Mouse (Mus musculus) heart, embryonic 11.5 days (tissue): ENCODE results near the gene Hmcn1. TPM values are rescaled to one million over a fixed set of nuclear protein-coding genes. Genes with fewer than 3 reads are reported as not detected.
A peak's percentile ranks its signal among the peaks of the same experiment; 100 is the strongest.

Experiments
- ATAC-seq: fragments of 200-750 bp; cut with Nextera tagmentation; replicated peaks from 2 replicates; pipeline ENCODE4 v1.8.0; 2017; ENCODE audit warnings: moderate library complexity; ENCODE audit not compliant: insufficient number of reproducible peaks, low FRiP score, low TSS enrichment
- H3K27ac ChIP-seq: fragments of 300-500 bp; sonication (generic); 2 replicates; pipeline ENCODE4 v1.5.1; 2014; ENCODE audit warnings: mild to moderate bottlenecking, low read depth, low read length
- H3K27me3 ChIP-seq: fragments of 300-500 bp; sonication (generic); 2 replicates; pipeline ENCODE4 v1.6.1; 2014; ENCODE audit warnings: mild to moderate bottlenecking, low read length, mixed read lengths; ENCODE audit not compliant: control insufficient read depth, insufficient read depth
- H3K36me3 ChIP-seq: fragments of 300-500 bp; sonication (generic); 2 replicates; pipeline ENCODE4 v1.6.1; 2014; ENCODE audit warnings: mild to moderate bottlenecking, low read length, moderate library complexity, mixed read lengths; ENCODE audit not compliant: control insufficient read depth, insufficient read depth
- H3K4me1 ChIP-seq: fragments of 300-500 bp; sonication (generic); 2 replicates; pipeline ENCODE4 v1.6.1; 2014; ENCODE audit warnings: low read length; ENCODE audit not compliant: control insufficient read depth, insufficient read depth
- H3K4me2 ChIP-seq: fragments of 300-500 bp; sonication (generic); 2 replicates; pipeline ENCODE4 v1.6.1; 2014; ENCODE audit warnings: mild to moderate bottlenecking, moderate library complexity
- H3K4me3 ChIP-seq: fragments of 300-500 bp; sonication (generic); 2 replicates; pipeline ENCODE4 v1.5.1; 2014; ENCODE audit warnings: low read depth, low read length
- H3K9ac ChIP-seq: fragments of 300-500 bp; sonication (generic); 2 replicates; pipeline ENCODE4 v1.6.1; 2014; ENCODE audit warnings: mild to moderate bottlenecking, low read depth, low read length, moderate library complexity
- H3K9me3 ChIP-seq: fragments of 300-500 bp; sonication (generic); replicated peaks from 2 replicates; pipeline ENCODE4 v1.6.1; 2016; ENCODE audit warnings: low read length; ENCODE audit not compliant: control insufficient read depth
- WGBS: fragments of 180-500 bp; shearing (Covaris S2); extraction: QIAGEN DNeasy Blood & Tissue Kit; methylation state at CpG from one replicate; pipeline ENCODE4 v1.1.7; 2014; ENCODE audit not compliant: insufficient replicate concordance; 5-methylcytosine and 5-hydroxymethylcytosine counted together
- polyA plus RNA-seq: library from polyadenylated mRNA; unstranded; fragments of >200 nt; fragmentation: Nextera tagmentation; extraction: Ambion mirVana; gene quantifications from 2 replicates; pipeline ENCODE4 v1.2.1, GENCODE M21; 2014

The Hmcn1 gene
- 18.0 and 24.8 TPM in 2 replicates for polyA plus RNA-seq

DNA sequence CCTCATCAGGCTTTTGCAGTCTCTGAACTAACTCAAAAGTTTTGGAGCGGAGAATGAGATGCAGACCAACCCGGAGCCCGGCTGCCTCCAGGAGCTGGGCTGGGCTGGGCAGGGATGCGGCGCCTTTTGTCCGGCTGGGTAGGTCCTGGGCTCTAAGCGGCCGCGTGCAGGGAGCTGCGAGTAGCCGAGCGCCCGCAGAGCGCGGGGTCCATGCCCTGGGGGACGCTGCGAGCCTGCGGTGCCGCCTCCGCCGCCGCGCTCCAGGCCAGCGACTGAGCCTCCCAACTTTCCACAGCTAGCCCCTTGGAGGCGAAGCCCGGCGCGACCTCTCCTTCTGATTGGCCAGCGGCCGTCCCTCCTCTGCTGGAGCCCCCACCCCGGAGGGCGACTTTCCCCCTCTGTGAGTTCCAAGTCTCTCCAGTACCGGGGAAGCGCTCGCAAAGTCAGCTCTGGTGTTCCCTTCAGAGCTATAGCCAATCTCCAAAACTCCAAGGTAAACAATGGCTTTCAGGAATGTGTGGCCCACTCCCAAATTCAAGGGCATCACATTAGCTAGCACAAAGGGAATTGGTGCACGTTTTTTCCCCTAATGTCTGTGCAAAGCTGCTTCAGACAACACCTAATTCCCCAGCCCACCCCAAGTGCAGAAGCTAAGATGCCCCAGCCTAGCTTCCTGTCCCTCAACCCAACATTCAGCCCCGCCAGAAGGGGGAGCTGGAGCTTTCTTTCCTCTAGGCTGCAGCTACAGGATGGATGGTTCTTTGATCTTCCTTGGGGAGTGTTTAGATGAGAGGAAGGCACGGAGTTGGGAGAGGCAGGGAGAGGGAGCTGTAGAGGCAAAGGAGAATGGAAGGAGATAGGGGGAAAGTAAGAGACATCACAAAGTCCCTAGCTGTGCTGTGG, at the start of gene Hmcn1:
Gene Hmcn1 (minus strand): TSS at position 274 of the 903 bp plus-strand sequence.
- WGBS, result under 1% methylated on average over 38 of the region's 38 CpGs
- Histone ChIP-seq H3K36me3 (no peaks in the 10 kb centered on the region; the same call in 1 of the 2 replicates), H3K4me3 (peak within 1 kb of the TSS; percentile 65), H3K9ac (peak within 1 kb of the TSS; percentile 76), H3K27ac (peak within 1 kb of the TSS; percentile 81), H3K27me3 (no peaks in the 10 kb centered on the region), H3K4me1 (peaks cover 6% of the 10 kb centered on the region; the same call in 1 of the 2 replicates), H3K9me3 (no peaks in the 10 kb centered on the region), H3K4me2 (peak within 1 kb of the TSS; percentile 79)
- peak; percentile 86 for ATAC-seq

DNA sequence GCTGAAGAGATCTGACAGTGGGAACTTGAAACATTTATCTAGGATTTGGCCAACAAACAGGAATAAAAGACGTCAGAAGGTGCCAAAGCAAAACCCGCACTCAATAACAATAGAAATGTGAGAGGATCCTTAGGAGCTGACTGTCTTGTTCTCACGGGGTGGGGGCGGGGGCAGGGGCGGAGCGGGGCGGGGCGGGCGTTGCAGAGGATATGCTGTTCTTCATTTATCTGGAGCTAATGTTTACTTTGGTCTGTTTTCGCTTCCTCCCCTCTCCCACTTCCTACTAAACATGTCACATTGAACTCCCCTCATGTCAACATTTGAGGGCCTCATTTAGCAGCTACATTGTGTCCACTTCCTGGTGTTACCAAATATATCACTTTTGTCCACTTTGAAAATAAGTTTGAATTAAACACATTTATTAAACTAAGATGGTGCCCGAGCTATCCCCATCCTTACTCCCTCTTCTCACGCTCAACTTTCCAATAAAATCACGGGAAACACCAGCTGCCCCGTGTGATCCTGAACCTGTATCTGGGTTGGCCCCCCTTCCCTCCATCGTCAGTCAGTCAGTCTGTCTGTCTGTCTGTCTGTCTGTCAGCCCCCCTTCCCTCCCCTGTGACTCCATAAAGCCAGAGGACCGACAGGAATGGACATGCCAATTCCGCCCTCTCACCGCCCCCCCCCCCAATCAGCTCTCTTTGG, 47.9 kb upstream of the Hmcn1 start:
- ATAC-seq, result 0 out of 2 replicates have a peak, but pooled peaks have one; percentile 62
- 35% methylated on average over 18 of the region's 18 CpGs for WGBS
- peak overlapping the region; percentile 50 for H3K4me2 ChIP-seq

DNA sequence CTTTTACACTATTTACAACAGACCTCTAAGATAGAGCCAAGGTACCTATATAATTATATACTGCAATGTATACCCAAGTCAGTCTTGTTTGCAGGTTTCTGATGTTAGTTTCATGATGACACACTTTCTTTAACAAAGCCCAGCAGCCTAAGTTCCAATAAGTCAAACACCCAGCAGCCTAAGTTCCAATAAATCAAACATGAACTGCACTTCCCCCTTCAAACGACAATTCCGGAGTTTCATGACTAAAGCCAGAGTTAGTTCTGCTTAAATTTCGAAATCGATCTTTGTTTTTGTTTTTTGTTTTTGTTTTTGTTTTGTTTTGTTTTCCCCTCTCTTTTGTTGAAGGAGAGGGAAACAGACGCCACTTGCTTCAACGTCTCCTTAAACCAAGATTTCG, 47.1 kb upstream of the Hmcn1 start:
- H3K4me2 ChIP-seq, result peak overlapping the region; percentile 50
- ATAC-seq, result no peak
- peak overlapping the region; percentile 62; the same call in 1 of the 2 replicates for H3K27ac ChIP-seq
- H3K9me3 ChIP-seq, result no peaks in the 10 kb centered on the region
- H3K4me3 ChIP-seq, result no peak overlapping the region
- peaks cover 7% of the 10 kb centered on the region for H3K4me1 ChIP-seq
- WGBS, result 65% methylated on average over 7 of the region's 7 CpGs
- H3K9ac ChIP-seq, result no peak overlapping the region
- no peaks in the 10 kb centered on the region for H3K36me3 ChIP-seq
- no peaks in the 10 kb centered on the region for H3K27me3 ChIP-seq

More for the DNA sequence above, 47.9 kb upstream of the Hmcn1 start:
- Histone ChIP-seq H3K27me3 (no peaks in the 10 kb centered on the region), H3K9me3 (no peaks in the 10 kb centered on the region), H3K4me3 (peak overlapping the region; percentile 3; the same call in 1 of the 2 replicates), H3K4me1 (peaks cover 7% of the 10 kb centered on the region), H3K36me3 (no peaks in the 10 kb centered on the region), H3K27ac (peak overlapping the region; percentile 15; the same call in 1 of the 2 replicates), H3K9ac (no peak overlapping the region; the same call in 1 of the 2 replicates)

DNA sequence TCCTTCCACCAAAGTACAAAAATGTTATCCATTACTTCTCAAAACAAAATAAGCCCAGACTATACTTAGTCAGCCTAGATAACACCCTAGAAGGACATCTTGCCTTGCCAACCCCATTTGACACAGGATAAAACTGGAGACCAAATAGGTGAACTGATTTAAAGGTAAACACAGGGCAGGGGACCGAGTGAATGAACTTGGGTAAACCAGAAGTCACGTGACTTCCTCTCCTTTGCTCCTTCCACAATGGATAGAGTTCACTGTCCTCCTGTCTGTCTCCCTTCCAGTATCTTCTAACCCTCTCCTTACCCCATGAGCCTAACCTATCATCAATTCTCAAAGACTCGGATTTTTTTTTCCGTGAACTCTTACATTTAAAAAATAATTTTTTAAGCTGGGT, 46.0 kb upstream of the Hmcn1 start:
- WGBS, result 67% methylated on average over 4 of the region's 4 CpGs
- Histone ChIP-seq H3K9me3 (no peaks in the 10 kb centered on the region), H3K27me3 (no peaks in the 10 kb centered on the region), H3K36me3 (no peaks in the 10 kb centered on the region), H3K4me1 (peaks cover 7% of the 10 kb centered on the region; the same call in 1 of the 2 replicates), H3K4me3 (no peak overlapping the region), H3K9ac (no peak overlapping the region), H3K27ac (no peak overlapping the region), H3K4me2 (no peak overlapping the region)
- ATAC-seq, result no peak

DNA sequence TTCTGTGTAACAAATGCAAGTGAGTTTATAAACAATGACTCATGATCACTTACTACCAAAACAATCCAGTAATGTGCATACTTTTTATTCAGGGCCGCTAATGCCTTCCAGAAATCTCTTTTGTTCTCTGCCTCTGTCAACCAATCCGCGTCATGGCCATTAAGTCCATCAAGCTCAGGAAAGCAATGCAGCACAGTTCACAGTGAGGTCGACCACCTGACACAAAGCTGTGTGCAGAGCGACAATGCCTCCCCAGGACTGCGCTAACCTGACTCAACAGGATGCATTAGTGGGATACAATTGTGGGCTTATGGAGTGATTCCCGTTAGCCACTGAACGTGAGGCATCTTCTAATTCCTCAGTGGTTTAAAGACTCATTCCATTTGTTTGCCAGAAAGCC, 45.3 kb upstream of the Hmcn1 start:
- 74% methylated on average over 8 of the region's 8 CpGs for WGBS
- H3K27me3 ChIP-seq, result no peaks in the 10 kb centered on the region
- no peak overlapping the region for H3K27ac ChIP-seq
- H3K9me3 ChIP-seq, result no peaks in the 10 kb centered on the region
- no peak overlapping the region for H3K4me2 ChIP-seq
- ATAC-seq, result no peak
- H3K4me3 ChIP-seq, result no peak overlapping the region
- H3K4me1 ChIP-seq, result peaks cover 7% of the 10 kb centered on the region; the same call in 1 of the 2 replicates
- no peaks in the 10 kb centered on the region for H3K36me3 ChIP-seq
- no peak overlapping the region for H3K9ac ChIP-seq

DNA sequence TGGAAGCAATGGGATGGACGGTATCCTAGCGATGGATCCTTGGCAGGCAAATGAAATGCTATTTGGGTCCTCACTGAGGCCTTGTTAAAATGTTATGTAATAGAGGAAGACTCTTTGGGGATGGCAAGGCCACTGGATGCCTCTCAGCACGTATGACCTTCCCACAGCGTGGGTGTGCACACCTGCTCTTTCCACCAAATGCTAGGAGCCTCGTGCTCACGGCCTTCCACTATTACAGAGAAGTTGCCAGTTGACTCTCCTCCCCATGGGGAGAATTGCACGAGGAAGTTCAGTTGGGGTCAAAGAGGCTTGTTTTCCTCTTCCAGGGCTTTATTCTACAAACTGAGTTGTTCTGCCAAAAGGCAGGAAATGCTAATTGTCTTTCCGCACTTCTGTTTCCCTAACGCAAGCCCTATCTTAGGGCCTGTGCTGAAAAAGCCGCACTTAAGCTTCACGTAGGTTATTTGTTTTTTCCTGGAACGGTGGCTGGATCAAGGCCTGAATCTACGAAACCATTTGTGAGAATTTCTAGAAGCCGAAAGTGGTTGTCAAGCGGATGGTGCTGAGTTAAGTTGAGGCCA, 43.3 kb upstream of the Hmcn1 start:
- no peak for ATAC-seq
- Histone ChIP-seq H3K9ac (no peak overlapping the region), H3K27me3 (no peaks in the 10 kb centered on the region), H3K4me2 (no peak overlapping the region), H3K9me3 (no peaks in the 10 kb centered on the region), H3K4me1 (peaks cover 11% of the 10 kb centered on the region; the same call in 1 of the 2 replicates), H3K27ac (no peak overlapping the region), H3K4me3 (no peak overlapping the region), H3K36me3 (no peaks in the 10 kb centered on the region)
- WGBS, result 67% methylated on average over 15 of the region's 15 CpGs

DNA sequence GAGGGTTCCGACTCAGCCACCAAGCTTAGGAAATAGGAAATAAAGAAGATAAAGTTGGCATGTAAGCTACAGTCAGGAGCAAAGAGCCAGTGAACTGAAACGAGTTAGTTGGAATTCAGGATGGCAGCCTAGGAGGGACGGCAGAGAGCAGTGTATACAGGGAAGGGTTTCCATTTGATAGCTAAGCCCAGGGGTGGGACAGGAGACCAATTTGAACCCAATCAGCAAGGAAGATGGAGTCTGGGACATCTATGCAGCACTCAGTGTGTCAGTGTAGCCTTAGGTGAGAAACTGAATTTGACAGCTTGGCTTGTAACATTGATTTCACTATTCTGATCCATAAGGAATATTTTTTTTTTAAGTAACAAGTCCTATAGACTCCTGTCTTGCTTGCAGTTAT, 42.5 kb upstream of the Hmcn1 start:
- WGBS, result 62% methylated on average over 3 of the region's 3 CpGs
- Histone ChIP-seq H3K9me3 (no peaks in the 10 kb centered on the region), H3K36me3 (no peaks in the 10 kb centered on the region), H3K9ac (no peak overlapping the region), H3K27ac (no peak overlapping the region), H3K4me3 (no peak overlapping the region), H3K27me3 (no peaks in the 10 kb centered on the region), H3K4me1 (peaks cover 12% of the 10 kb centered on the region; the same call in 1 of the 2 replicates), H3K4me2 (no peak overlapping the region)
- ATAC-seq, result no peak

DNA sequence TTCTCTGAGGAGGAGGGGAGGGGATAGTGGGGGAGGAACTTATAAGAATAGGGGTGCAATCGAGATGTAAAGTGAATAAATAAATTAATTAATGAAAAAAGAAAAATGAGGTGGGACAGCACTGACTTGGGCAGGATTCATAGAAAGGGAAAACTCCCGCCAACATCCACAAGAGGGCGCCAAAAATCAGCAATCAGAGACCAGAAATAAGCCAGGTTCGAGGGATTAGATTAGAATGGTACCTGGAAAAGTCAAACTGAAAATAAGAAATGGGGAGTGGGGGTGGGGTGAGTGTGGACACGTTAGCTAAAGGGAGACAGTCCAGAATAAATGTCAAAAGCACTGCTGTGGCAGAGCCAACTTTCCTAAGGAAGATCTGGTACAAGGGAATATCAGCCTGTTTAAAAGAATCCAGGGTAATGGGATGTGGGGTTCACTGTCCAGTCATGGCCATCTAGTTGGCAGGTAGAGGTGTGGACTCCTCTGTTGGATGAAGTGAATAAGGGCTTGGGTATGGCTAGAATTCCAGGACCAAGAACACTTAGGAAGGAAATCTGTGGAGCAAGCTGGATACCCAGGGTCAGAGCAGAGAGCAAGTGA, 41.9 kb upstream of the Hmcn1 start:
- Histone ChIP-seq H3K27me3 (no peaks in the 10 kb centered on the region), H3K4me3 (no peak overlapping the region), H3K36me3 (no peaks in the 10 kb centered on the region), H3K9ac (no peak overlapping the region), H3K9me3 (no peaks in the 10 kb centered on the region), H3K27ac (no peak overlapping the region), H3K4me1 (peaks cover 9% of the 10 kb centered on the region; the same call in 1 of the 2 replicates), H3K4me2 (no peak overlapping the region)
- no peak for ATAC-seq
- WGBS, result 1% methylated on average over 5 of the region's 5 CpGs
